Mouse (Mus musculus): ENCODE data around the gene Epop.

The Epop gene

DNA sequence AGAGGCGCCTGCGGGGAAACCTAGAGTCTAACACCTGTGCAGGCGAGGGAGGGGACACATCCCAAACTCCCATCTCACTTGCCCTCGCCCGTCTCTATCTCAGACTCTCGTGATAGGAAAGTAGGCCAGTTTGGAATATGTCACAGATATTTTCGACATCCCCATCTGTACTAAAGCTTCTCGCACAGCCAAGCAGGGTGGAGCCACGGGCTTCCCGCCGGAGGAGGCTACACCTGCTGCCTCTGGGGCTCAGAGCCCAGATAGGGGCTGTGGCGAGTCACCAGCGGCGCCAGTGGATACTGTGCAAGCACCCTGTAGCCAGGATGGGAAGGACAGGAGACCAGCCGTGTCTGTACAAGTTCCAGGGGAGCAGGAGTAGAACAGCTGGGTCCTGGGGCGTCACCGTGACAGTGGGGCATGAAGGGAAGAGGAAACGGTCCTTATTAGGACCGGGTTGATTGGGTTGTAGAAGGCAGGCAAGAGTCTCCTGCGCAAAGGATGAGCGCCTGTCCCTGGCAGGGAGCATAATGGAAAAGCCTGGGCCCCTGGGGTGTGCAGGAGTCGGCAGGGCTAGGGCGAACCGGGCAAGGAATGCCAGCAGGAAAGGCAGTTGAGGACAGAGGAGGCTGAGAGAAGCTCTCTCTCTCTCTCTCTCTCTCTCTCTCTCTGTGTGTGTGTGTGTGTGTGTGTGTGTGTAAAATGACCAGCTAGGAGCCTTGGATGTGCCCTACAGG is 39.1 kb downstream of the Epop start:
- in situ Hi-C loops (cut with MboI, MseI) = no loop called here

- in situ Hi-C loops (cut with MboI, MseI) = no loop called here
Measured at GRCm38 (mm10) chr11:97589216-97589615, 40.3 kb downstream of the Epop start.

GRCm38 (mm10) chr11:97585932-97586331 is 43.6 kb downstream of the Epop start:
- in situ Hi-C loops (cut with MboI, MseI) = no loop called here

DNA sequence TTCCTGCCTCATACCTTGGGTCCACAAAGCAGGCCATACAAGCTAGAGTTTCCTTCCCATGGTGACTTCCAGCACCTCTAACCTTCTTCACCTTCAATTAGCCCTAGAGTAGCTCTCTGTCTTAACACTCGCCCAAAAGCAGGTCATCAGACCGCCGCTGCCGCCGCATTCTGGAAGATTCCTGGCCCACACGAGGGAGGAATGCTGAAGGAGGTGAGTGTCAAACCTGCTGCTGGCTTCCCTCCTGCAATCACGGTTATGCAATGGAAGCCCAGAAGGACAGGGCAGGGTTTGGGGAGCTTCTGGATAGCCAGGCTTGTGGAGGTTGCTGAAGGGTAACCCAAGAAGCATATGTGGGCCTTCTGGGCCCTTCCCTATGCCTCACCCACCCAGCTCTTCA is 45.0 kb downstream of the Epop start:
- in situ Hi-C loops (cut with MboI, MseI) = no loop called here

GRCm38 (mm10) chr11:97579088-97579857 is 50.2 kb downstream of the Epop start:
- in situ Hi-C loops (cut with MboI, MseI) = loop anchor here (10.0 kb wide), 1 partner anchor 94 kb away; no protein-coding TSS in a partner anchor

- in situ Hi-C loops (cut with MboI, MseI) = loop anchor here (10.0 kb wide), 1 partner anchor 93 kb away; no protein-coding TSS in a partner anchor
Measured at GRCm38 (mm10) chr11:97578286-97578685, 51.2 kb downstream of the Epop start.

Data from T-helper 2 cell (primary cell).